Mouse (Mus musculus): Measurements from ENCODE around the gene Ugt1a7c.
"Not testable (repeated sequence)": the region's sequence is repeated elsewhere in the genome, so short reads cannot be mapped to it uniquely, and the experiment has no call there.

GRCm38 (mm10) chr1:88109604-88110003 lies 14.7 kb downstream of the Ugt1a7c start:
- not testable (repeated sequence) for TF ChIP-seq POLR2A, CTCF (IDR thresholded peaks at IDR 0.05; ENCODE audit: insufficient read depth, low read depth, low read length)
